Mouse (Mus musculus) thymus, postnatal 4 days (tissue): ENCODE results near the gene Ccdc155.
"Not testable (repeated sequence)": the region's sequence is repeated elsewhere in the genome, so short reads cannot be mapped to it uniquely, and the experiment has no call there.

Source experiments
- DNase-seq: peaks from one replicate; pipeline ENCODE4 v3.0.0; 2021

The Ccdc155 gene

GRCm38 (mm10) chr7:45161612-45162473, 42.8 kb downstream of the Ccdc155 start:
- peak; percentile 98 for DNase-seq

GRCm38 (mm10) chr7:45160866-45161265, 43.8 kb downstream of the Ccdc155 start:
- no peak for DNase-seq

GRCm38 (mm10) chr7:45160316-45160800, 44.3 kb downstream of the Ccdc155 start:
- DNase-seq: no peak

GRCm38 (mm10) chr7:45158991-45159390, 45.7 kb downstream of the Ccdc155 start:
- DNase-seq: no peak

- DNase-seq: no peak
Observed at GRCm38 (mm10) chr7:45157459-45157858, 47.2 kb downstream of the Ccdc155 start.

- DNase-seq: no peak
Observed at GRCm38 (mm10) chr7:45156206-45156605, 48.5 kb downstream of the Ccdc155 start.

GRCm38 (mm10) chr7:45155590-45155989, 49.1 kb downstream of the Ccdc155 start:
- DNase-seq: no peak

GRCm38 (mm10) chr7:45154993-45155514, 49.6 kb downstream of the Ccdc155 start:
- DNase-seq: peak; percentile 77

GRCm38 (mm10) chr7:45154096-45154992, 50.3 kb downstream of the Ccdc155 start, which contains the start of the genes Pih1d1 and Aldh16a1:
Gene Pih1d1, plus strand, starts transcription at chr7:45154303.
Gene Aldh16a1, minus strand, starts transcription at chr7:45154584.
- DNase-seq: peak; percentile 99

GRCm38 (mm10) chr7:45153586-45153985, 51.1 kb downstream of the Ccdc155 start:
- DNase-seq: no peak

GRCm38 (mm10) chr7:45153052-45153451, 51.6 kb downstream of the Ccdc155 start:
- not testable (repeated sequence) for DNase-seq

GRCm38 (mm10) chr7:45151303-45151702, 53.4 kb downstream of the Ccdc155 start:
- DNase-seq: no peak

GRCm38 (mm10) chr7:45150321-45150720, 54.4 kb downstream of the Ccdc155 start:
- no peak for DNase-seq

GRCm38 (mm10) chr7:45149545-45149944, 55.1 kb downstream of the Ccdc155 start:
- DNase-seq: no peak

- DNase-seq: no peak
Observed at GRCm38 (mm10) chr7:45148534-45149098, 56.1 kb downstream of the Ccdc155 start.

- DNase-seq: no peak
Observed at GRCm38 (mm10) chr7:45147899-45148298, 56.8 kb downstream of the Ccdc155 start.

- no peak for DNase-seq
Observed at GRCm38 (mm10) chr7:45147267-45147666, 57.4 kb downstream of the Ccdc155 start.

GRCm38 (mm10) chr7:45145460-45145859, 59.2 kb downstream of the Ccdc155 start:
- no peak for DNase-seq

GRCm38 (mm10) chr7:45144368-45145174, 60.1 kb downstream of the Ccdc155 start:
- DNase-seq: no peak

- DNase-seq: no peak
Observed at GRCm38 (mm10) chr7:45141914-45142313, 62.8 kb downstream of the Ccdc155 start.

- DNase-seq: peak; percentile 63
Observed at GRCm38 (mm10) chr7:45141319-45141718, 63.4 kb downstream of the Ccdc155 start.
